Mouse (Mus musculus): Measurements from ENCODE around the gene Tnrc18. TPM values are rescaled to one million over a fixed set of nuclear protein-coding genes. Genes with fewer than 3 reads are reported as not detected.

The Tnrc18 gene
- total and polyA plus RNA-seq, 2 experiments from 2014 or later: 19.4 to 114 TPM

- H3K9me3 ChIP-seq (ENCODE audit: low read length): no peaks in the 10 kb centered on the region
- H3K4me2 ChIP-seq (ENCODE audit: low read depth, low read length, poor library complexity, severe bottlenecking): peak overlapping the region; percentile 85
- H3K27ac ChIP-seq (ENCODE audit: low read depth, low read length): peak overlapping the region; percentile 27; the same call in 1 of the 2 replicates
- no peaks in the 10 kb centered on the region; the same call in 1 of the 2 replicates for H3K36me3 ChIP-seq (ENCODE audit: insufficient read depth, low read length)
- H3K4me3 ChIP-seq (ENCODE audit: low read depth, low read length): peak overlapping the region; percentile 62
- peak overlapping the region; percentile 82 for H3K9ac ChIP-seq (replicated peaks; ENCODE audit: low read length, poor library complexity, severe bottlenecking)
- H3K27me3 ChIP-seq (ENCODE audit: insufficient read depth, low read length): no peaks in the 10 kb centered on the region
- no peak for TF ChIP-seq CTCF (IDR thresholded peaks at IDR 0.05)
- DNase-seq (ENCODE audit: low spot score) (no peak), ATAC-seq (ENCODE audit: low FRiP score) (no peak)
- peaks cover 5% of the 10 kb centered on the region for H3K4me1 ChIP-seq (ENCODE audit: insufficient read depth, low read length)
- 17% methylated on average over 18 of the region's 18 CpGs for WGBS
Observed at GRCm38 (mm10) chr5:142702511-142703138, 114.8 kb downstream of the Tnrc18 start.

DNA sequence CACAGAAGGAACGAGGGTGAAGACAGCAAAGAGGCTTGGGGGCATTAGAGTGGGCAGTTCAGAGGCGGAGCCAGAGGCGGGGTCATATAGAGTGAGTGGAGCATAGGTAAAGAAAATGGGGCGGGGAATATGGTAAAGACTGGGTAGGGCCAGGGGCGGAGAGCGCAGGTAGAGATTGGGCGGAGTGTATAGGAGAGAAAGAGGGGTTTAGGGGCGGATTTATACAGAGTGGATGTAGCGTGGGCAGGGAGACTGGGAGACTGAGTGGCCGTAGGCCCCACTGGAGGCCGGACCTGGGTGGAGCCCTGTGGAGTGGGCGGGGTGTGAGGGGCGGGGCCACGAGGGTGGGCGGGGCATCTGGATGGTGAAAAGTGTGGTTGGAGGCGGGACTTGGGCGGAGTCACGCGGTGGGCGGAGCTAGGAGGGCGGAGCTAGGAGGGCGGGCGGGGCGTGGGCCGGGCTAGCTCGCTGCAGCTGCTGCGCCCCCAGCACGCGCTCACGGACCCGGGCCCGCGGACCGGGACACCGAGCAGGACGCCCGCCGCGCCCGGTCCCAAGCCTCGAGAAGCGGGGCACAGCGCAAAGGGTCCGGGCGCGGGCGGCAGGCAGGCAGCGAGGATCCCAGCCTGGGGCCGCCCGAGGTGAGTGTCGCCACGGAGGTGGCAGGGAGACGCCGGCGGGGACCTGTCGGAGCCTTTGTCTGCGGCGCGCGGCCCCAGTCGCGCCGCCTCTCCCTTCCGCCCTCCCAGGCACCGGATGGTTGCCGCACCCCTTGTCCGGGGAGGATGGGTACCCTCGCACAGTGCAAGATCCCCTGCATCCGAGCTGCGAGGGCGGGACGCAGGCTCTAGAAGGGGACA lies 115.6 kb downstream of the Tnrc18 start:
- Histone ChIP-seq H3K4me3 (ENCODE audit: low read depth, low read length) (peak overlapping the region; percentile 62), H3K4me2 (ENCODE audit: low read depth, low read length, poor library complexity, severe bottlenecking) (peak overlapping the region; percentile 85), H3K36me3 (ENCODE audit: insufficient read depth, low read length) (no peaks in the 10 kb centered on the region), H3K27me3 (ENCODE audit: insufficient read depth, low read length) (no peaks in the 10 kb centered on the region), H3K4me1 (ENCODE audit: insufficient read depth, low read length) (peaks cover 5% of the 10 kb centered on the region), H3K27ac (ENCODE audit: low read depth, low read length) (peak overlapping the region; percentile 27; the same call in 1 of the 2 replicates), H3K9me3 (ENCODE audit: low read length) (no peaks in the 10 kb centered on the region), H3K9ac (replicated peaks; ENCODE audit: low read length, poor library complexity, severe bottlenecking) (peak overlapping the region; percentile 82)
- DNase-seq (ENCODE audit: low spot score): peak; percentile 83
- peak; percentile 89 for ATAC-seq (ENCODE audit: low FRiP score)
- under 1% methylated on average over 52 of the region's 72 CpGs for WGBS
- TF ChIP-seq CTCF (IDR thresholded peaks at IDR 0.05): no peak

DNA sequence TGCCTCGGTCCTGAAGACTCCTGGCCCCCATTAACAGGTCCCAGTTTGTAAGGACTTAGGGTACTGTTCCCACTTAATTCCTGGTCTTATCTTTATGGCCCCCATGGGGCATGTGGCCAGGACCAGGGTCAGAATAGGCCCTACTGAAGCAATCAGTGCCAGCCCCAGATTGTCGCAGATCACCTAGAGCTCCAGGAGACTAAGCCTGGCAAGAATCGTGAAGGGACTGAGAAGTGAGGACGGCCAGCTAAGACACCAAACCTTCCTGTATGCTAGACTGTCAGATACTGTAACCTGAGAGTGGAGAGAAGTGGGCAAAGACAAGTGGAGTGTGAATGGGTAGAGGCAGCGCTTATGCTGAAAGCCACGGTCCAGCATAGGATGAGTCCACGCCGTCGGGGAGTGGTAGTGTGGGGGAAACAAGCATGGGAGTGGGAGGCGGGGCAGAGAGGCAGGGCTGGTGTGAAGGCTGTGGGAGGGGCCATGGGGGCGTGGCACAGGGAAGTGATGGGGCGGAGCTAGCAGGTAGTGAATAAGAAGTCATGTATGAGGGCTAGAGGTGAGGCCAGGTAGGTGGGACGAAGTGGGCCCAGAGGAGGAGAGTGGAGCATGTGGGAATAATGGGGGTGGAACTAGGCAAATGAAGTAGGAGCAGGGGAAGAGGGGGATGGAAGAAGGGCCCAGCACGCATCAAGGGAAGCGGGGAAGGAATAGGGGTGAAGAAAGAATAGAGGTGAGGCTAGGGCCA lies 116.4 kb downstream of the Tnrc18 start:
- Histone ChIP-seq H3K36me3 (ENCODE audit: insufficient read depth, low read length) (no peaks in the 10 kb centered on the region), H3K9me3 (ENCODE audit: low read length) (no peaks in the 10 kb centered on the region), H3K4me3 (ENCODE audit: low read depth, low read length) (peak overlapping the region; percentile 62), H3K27ac (ENCODE audit: low read depth, low read length) (no peak overlapping the region), H3K9ac (replicated peaks; ENCODE audit: low read length, poor library complexity, severe bottlenecking) (peak overlapping the region; percentile 36; the same call in 1 of the 2 replicates), H3K27me3 (ENCODE audit: insufficient read depth, low read length) (no peaks in the 10 kb centered on the region), H3K4me2 (ENCODE audit: low read depth, low read length, poor library complexity, severe bottlenecking) (peak overlapping the region; percentile 85), H3K4me1 (ENCODE audit: insufficient read depth, low read length) (peaks cover 5% of the 10 kb centered on the region)
- no peak for TF ChIP-seq CTCF (IDR thresholded peaks at IDR 0.05)
- ATAC-seq (ENCODE audit: low FRiP score): peak; percentile 18; the same call in 1 of the 2 replicates
- WGBS: 15% methylated on average over 15 of the region's 15 CpGs
- peak; percentile 16 for DNase-seq (ENCODE audit: low spot score)

- ATAC-seq (ENCODE audit: low FRiP score) (no peak), DNase-seq (ENCODE audit: low spot score) (no peak)
- Histone ChIP-seq H3K36me3 (ENCODE audit: insufficient read depth, low read length) (no peaks in the 10 kb centered on the region), H3K9ac (replicated peaks; ENCODE audit: low read length, poor library complexity, severe bottlenecking) (no peak overlapping the region), H3K4me1 (ENCODE audit: insufficient read depth, low read length) (no peaks in the 10 kb centered on the region), H3K27me3 (ENCODE audit: insufficient read depth, low read length) (no peaks in the 10 kb centered on the region), H3K4me3 (ENCODE audit: low read depth, low read length) (no peak overlapping the region), H3K27ac (ENCODE audit: low read depth, low read length) (no peak overlapping the region), H3K4me2 (ENCODE audit: low read depth, low read length, poor library complexity, severe bottlenecking) (no peak overlapping the region), H3K9me3 (ENCODE audit: low read length) (no peaks in the 10 kb centered on the region)
- WGBS: 59% methylated on average over 2 of the region's 2 CpGs
- TF ChIP-seq CTCF (IDR thresholded peaks at IDR 0.05): no peak
Observed at GRCm38 (mm10) chr5:142697742-142698141, 119.7 kb downstream of the Tnrc18 start.

DNA sequence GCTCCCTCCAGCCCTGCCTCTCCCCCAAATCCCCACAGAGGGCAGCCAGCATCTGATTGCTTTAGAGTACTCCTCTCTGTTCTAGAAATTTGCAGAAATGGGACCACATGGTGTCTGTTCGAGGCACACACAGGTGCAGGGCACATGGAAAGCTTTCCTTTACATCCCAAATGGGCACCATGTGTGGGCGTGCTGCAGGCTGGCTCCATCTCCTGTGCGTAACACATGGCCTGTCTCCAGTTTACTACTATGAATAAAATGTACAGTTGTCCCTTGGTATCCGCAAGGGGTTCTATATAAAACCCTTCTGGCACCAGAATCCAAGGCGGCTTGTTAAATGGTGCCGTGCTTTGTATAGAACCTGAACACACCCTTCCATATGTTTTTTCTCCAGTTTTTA lies 120.6 kb downstream of the Tnrc18 start:
- DNase-seq (ENCODE audit: low spot score): no peak
- H3K9ac ChIP-seq (replicated peaks; ENCODE audit: low read length, poor library complexity, severe bottlenecking): no peak overlapping the region
- no peak overlapping the region for H3K4me2 ChIP-seq (ENCODE audit: low read depth, low read length, poor library complexity, severe bottlenecking)
- H3K27me3 ChIP-seq (ENCODE audit: insufficient read depth, low read length): no peaks in the 10 kb centered on the region
- H3K4me1 ChIP-seq (ENCODE audit: insufficient read depth, low read length): no peaks in the 10 kb centered on the region
- H3K9me3 ChIP-seq (ENCODE audit: low read length): no peaks in the 10 kb centered on the region
- 87% methylated on average over 6 of the region's 6 CpGs for WGBS
- H3K36me3 ChIP-seq (ENCODE audit: insufficient read depth, low read length): no peaks in the 10 kb centered on the region
- H3K4me3 ChIP-seq (ENCODE audit: low read depth, low read length): no peak overlapping the region
- no peak for ATAC-seq (ENCODE audit: low FRiP score)
- H3K27ac ChIP-seq (ENCODE audit: low read depth, low read length): no peak overlapping the region
- TF ChIP-seq CTCF (IDR thresholded peaks at IDR 0.05): no peak
